33 mouse cellular contexts compared by ENCODE assay signal in genomic region chr14:4335506-4335905, GRCm38 (mm10). TPM values are rescaled to one million over a fixed set of nuclear protein-coding genes. Genes with fewer than 3 reads are reported as not detected.
DNase-seq lines count a peak whose midpoint lies in the region; ATAC-seq and TF ChIP-seq lines count a peak whose summit lies in the region.
"Not testable (repeated sequence)": the region's sequence is repeated elsewhere in the genome, so short reads cannot be mapped to it uniquely, and the experiment has no call there.
"Had no signal": no experiment of that assay in that cellular context is flagged by ENCODE, and none has a peak within 500 bp of the region (broad histone marks: within the 10 kb centered on the region; RNA-seq: fewer than 3 reads in every experiment).

No protein-coding gene starts in this region.

- not testable (repeated sequence) for H3K4me2 ChIP-seq in hindbrain, postnatal 0 days (ENCODE audit: low read depth, low read length); liver, postnatal 0 days (ENCODE audit: low read depth, low read length)
- peak overlapping the region; percentile 25; the same call in 1 of the 2 replicates for H3K4me2 ChIP-seq in midbrain, embryonic 16.5 days (ENCODE audit: low read length)

- ATAC-seq in hindbrain, postnatal 0 days; liver, postnatal 0 days; midbrain, embryonic 16.5 days: not testable (repeated sequence)

- not testable (repeated sequence) for H3K4me1 ChIP-seq in hindbrain, postnatal 0 days (ENCODE audit: insufficient read depth, low read length); liver, postnatal 0 days (ENCODE audit: insufficient read depth); midbrain, embryonic 16.5 days (ENCODE audit: control insufficient read depth, insufficient read depth, low read length)

- TF ChIP-seq CTCF in gastrocnemius, adult 2 months (IDR thresholded peaks at IDR 0.05), result peak; percentile 23; the same call in 1 of the 2 replicates
- TF ChIP-seq CTCF in hindbrain, postnatal 0 days (IDR thresholded peaks at IDR 0.05; ENCODE audit: low read depth), result peak; percentile 55
- TF ChIP-seq CTCF in liver, postnatal 0 days (IDR thresholded peaks at IDR 0.05; ENCODE audit: low read depth), result peak; percentile 11; the same call in 1 of the 2 replicates

- intact Hi-C loops in gastrocnemius, adult 2 months (cut with DNase I), result not testable (repeated sequence)

- not testable (repeated sequence) for H3K27ac ChIP-seq in gastrocnemius, adult 2 months; hindbrain, postnatal 0 days; liver, postnatal 0 days (ENCODE audit: low read depth); midbrain, embryonic 16.5 days (ENCODE audit: low read length)

- H3K4me3 ChIP-seq in gastrocnemius, adult 2 months; hindbrain, postnatal 0 days (ENCODE audit: low read length); liver, postnatal 0 days (ENCODE audit: low read depth, low read length); midbrain, embryonic 16.5 days (ENCODE audit: low read depth, low read length): not testable (repeated sequence)

- H3K9ac ChIP-seq in hindbrain, postnatal 0 days (replicated peaks; ENCODE audit: low read length); liver, postnatal 0 days (replicated peaks); midbrain, embryonic 16.5 days (ENCODE audit: low read depth, low read length): not testable (repeated sequence)

- H3K27me3 ChIP-seq in hindbrain, postnatal 0 days (ENCODE audit: insufficient read depth, low read length); liver, postnatal 0 days (ENCODE audit: insufficient read depth, low read length); midbrain, embryonic 16.5 days (ENCODE audit: control insufficient read depth, insufficient read depth, low read depth, low read length): not testable (repeated sequence)

- 4% methylated on average over 7 of the region's 8 CpGs for WGBS in hindbrain, postnatal 0 days
- WGBS in liver, postnatal 0 days (ENCODE audit: insufficient replicate concordance), result 3% methylated on average over 7 of the region's 8 CpGs
- 9% methylated on average over 7 of the region's 8 CpGs for WGBS in midbrain, embryonic 16.5 days

- not testable (repeated sequence) for H3K9me3 ChIP-seq in hindbrain, postnatal 0 days (ENCODE audit: low read length); liver, postnatal 0 days (ENCODE audit: low read length); midbrain, embryonic 16.5 days (replicated peaks; ENCODE audit: control insufficient read depth, low read length, poor library complexity, severe bottlenecking)

- DNase-seq in R1 (ENCODE audit: low read depth, low spot score), result peak; percentile 0
- DNase-seq in cerebellum, postnatal 25 days, result peak; percentile 2 to 7
- not testable (repeated sequence) for DNase-seq in gastrocnemius, adult 2 months; hindbrain, postnatal 0 days (ENCODE audit: low spot score); liver, postnatal 0 days
- peak; percentile 2 to 3 for DNase-seq in kidney, postnatal 4 days

- not testable (repeated sequence) for H3K36me3 ChIP-seq in hindbrain, postnatal 0 days (ENCODE audit: insufficient read depth, low read length); liver, postnatal 0 days (replicated peaks; ENCODE audit: insufficient read depth, low read length); midbrain, embryonic 16.5 days (ENCODE audit: control insufficient read depth, insufficient read depth, low read length)

- TF ChIP-seq EP300 in liver, postnatal 0 days (IDR thresholded peaks at IDR 0.05; ENCODE audit: low read depth), result not testable (repeated sequence)

RNA-seq across cellular contexts. Expression of gene 2610042L04Rik, which starts 0.9 kb away (rescaled TPM):
- not detected for total RNA-seq in gastrocnemius, adult 2 months (2021)
- total RNA-seq in hindbrain, postnatal 0 days (2014; rRNA removed), result 2.8 and 4.2 TPM in 2 replicates
- polyA plus RNA-seq in hindbrain, postnatal 0 days (2015; fragmentation: Nextera tagmentation; extraction: Ambion mirVana), result 4.9 and 7.0 TPM in 2 replicates
- polyA plus RNA-seq in liver, postnatal 0 days (2015; fragmentation: Nextera tagmentation; extraction: Ambion mirVana), result not detected in 2 replicates
- 6.3 and 8.5 TPM in 2 replicates for polyA plus RNA-seq in midbrain, embryonic 16.5 days (2015; fragmentation: Nextera tagmentation; extraction: Ambion mirVana)
- total RNA-seq: adrenal gland, postnatal 14 days; heart, postnatal 25 days; megakaryocyte-erythroid progenitor cell, adult 5-6 weeks; MEL had no signal
- polyA plus RNA-seq: erythroblast, embryonic 14.5 days; gonadal fat pad, adult 2 months; kidney, embryonic 15.5 days; large intestine, adult 2 months; liver, embryonic 11.5 days; liver, embryonic 16.5 days; macrophage; myocyte; Patski; thymus, postnatal 0 days had no signal

RNA-seq across cellular contexts. Expression of gene Gm3149, which starts 18.4 kb away (rescaled TPM):
- not detected for total RNA-seq in gastrocnemius, adult 2 months (2021)
- total RNA-seq in hindbrain, postnatal 0 days (2014; rRNA removed), result not detected in 2 replicates
- polyA plus RNA-seq in hindbrain, postnatal 0 days (2015; fragmentation: Nextera tagmentation; extraction: Ambion mirVana), result not detected in 2 replicates
- not detected in 2 replicates for polyA plus RNA-seq in liver, postnatal 0 days (2015; fragmentation: Nextera tagmentation; extraction: Ambion mirVana)
- polyA plus RNA-seq in midbrain, embryonic 16.5 days (2015; fragmentation: Nextera tagmentation; extraction: Ambion mirVana), result not detected in 2 replicates
- total RNA-seq: adrenal gland, postnatal 14 days; gastrocnemius, postnatal 10 days; heart, postnatal 25 days; layer of hippocampus, postnatal 10 days; left cerebral cortex, adult 18-20 months; left cerebral cortex, postnatal 25 days; megakaryocyte-erythroid progenitor cell, adult 5-6 weeks; MEL had no signal
- polyA plus RNA-seq: embryonic facial prominence, embryonic 14.5 days; erythroblast, embryonic 14.5 days; forebrain, embryonic 11.5 days; forebrain, embryonic 16.5 days; gonadal fat pad, adult 2 months; heart, embryonic 14.5 days; hindbrain, embryonic 11.5 days; kidney, embryonic 15.5 days; large intestine, adult 2 months; limb, embryonic 13.5 days; liver, embryonic 11.5 days; liver, embryonic 16.5 days; macrophage; midbrain, embryonic 13.5 days; myocyte; neural tube, embryonic 12.5 days; Patski had no signal
